Mouse (Mus musculus) cerebellum, adult 9-10 months (tissue): ENCODE data around the gene Chmp1a.
A peak's percentile ranks its signal among the peaks of the same experiment; 100 is the strongest.
"Not testable (repeated sequence)": the region's sequence is repeated elsewhere in the genome, so short reads cannot be mapped to it uniquely, and the experiment has no call there.

Source experiments
- DNase-seq: peaks from one replicate; pipeline ENCODE4 v3.0.0; 2022

Gene Chmp1a

DNA sequence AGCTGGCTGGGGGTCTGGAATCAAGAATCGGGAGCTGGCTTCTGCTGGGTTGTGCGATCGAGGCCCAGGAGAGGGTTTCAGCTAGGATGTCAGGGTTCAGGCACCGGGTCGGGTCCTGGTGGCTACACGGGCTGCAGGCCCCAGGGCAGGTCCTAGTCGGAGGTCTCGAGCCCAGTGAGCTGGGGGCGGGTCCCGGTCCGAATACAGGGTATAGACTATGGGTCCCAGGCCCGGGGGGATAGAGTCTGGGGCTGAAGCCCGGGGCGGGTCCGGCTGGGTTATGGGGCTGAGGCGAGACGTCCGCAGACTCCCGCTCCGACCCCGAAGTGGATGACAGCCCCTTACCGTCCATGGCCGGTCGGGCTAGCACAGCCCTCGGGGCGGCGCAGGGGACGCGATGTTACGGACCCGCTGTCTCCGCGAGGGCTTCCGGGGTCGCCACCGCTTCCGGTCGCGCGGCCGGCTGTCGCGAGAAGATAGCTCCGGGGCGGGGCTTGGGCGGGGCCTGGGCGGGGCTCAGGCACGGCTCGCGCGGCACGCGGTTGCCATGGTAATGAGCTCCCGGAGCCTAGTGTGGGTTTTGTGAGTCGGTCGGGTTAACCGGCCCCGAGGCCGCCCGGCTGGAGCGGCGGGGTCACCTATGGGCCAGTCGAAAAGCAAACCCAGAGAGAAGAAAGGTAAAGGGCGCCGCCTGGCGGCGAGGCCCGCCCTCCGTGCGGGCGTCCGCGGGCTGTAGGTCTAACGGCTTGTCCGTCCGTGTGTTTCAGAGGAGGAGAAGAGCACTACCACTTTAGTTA, at the start of gene Chmp1a, which contains the start of gene Spata33:
Chmp1a (minus strand) TSS at position 443 of the 797 bp plus-strand sequence.
Spata33 (plus strand) TSS at position 512 of the 797 bp plus-strand sequence.
- peak; percentile 89 for DNase-seq

DNA sequence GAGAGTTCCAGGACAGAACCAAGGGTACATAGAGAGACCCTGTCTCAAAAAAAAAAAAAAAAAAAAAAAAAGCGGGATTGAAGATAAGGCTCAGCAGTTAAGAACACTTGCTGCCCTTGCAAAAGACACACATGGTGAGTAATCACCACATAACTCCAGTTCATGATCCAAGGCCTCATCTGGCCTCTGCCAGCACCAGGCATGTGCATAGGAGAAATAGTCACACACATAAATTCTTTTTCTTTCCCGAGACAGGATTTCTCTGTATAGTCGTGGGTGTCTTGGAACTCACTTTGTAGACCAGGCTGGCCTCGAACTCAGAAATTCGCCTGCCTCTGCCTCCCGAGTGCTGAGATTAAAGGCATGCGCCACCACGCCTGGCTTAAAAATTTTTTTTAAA, 45.0 kb upstream of the Chmp1a start:
- DNase-seq, result not testable (repeated sequence)

DNA sequence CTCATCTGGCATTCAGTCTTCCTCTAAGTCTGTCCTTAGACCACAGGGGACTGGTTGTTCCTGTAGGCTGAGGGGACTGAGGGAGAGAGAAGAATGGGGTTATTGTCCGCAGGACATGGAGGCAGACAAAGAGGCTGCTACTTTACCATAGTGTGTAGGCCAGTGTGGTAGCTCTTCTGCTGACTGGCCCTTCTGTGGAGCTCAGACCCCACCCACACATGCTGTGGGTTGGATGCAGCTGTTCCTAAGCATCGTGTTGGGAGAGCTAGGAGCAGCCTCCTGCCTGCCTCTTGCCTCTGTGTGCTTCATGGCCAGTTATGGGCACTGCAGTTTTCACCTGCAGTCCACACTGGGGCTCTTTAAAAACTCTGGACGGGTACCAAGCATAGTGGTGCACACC, 44.6 kb upstream of the Chmp1a start:
- DNase-seq, result no peak

DNA sequence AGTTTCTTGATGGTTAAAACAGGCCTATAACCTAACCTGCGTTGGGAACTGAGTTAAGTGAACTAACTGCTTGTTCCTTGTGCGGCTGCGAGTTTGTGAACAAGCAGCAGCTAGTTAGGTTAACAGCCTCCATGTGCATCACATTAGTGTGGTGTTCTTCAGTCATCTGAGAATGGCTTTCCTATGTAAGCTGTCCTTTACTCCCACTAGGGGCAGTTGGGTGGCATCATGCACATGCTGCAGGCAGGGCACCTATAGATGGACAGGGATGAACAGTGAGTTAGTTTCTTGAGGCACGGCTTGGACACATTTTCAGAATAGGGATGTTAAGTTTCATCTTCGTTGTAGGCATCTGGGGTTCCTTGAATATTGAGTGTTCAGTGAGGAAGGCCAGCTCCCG, 42.6 kb upstream of the Chmp1a start:
- no peak for DNase-seq

DNA sequence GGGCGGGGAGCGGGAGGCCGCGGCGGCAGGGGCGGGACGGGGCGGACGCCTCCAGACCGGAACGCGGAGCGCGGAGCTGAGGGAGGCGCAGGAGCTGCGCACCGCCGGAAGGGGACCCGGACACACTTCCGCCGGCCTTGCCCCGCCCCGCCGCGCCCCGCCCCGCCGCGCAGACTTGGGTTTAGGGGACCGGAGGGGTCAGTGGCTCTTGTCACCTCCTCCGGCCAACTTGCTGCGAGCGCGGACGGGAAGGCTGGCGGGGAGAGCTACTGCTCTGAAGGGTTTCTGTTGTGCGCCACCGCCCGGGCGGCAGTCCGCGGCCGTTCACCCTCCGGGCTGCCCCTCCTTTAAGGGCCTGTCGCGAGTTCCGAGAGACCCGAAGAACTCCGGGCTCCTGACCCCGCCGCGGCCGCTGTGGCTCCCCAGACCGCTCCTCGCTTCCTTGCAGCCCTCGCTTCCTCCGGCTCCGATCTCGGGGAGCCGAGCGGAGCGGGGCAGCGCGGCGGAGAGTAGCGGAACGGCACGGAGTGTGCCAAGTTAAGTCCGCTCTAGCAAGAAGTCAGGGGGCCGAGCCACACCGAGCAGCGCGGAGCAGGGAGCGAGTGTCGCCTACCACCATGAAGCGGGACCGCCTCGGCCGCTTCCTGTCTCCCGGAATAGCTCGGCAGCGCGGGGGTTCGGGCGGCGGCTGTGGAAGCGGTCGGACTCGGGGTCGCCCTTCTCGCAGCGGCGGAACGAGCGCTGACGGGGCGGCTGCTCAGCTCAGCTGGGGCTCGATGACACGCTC, 41.7 kb upstream of the Chmp1a start, which contains the start of the genes Zfp276 and Vps9d1:
Zfp276 (plus strand) TSS at position 97 of the 787 bp plus-strand sequence.
Vps9d1 (minus strand) TSS at position 250 of the 787 bp plus-strand sequence.
- DNase-seq, result peak; percentile 73

DNA sequence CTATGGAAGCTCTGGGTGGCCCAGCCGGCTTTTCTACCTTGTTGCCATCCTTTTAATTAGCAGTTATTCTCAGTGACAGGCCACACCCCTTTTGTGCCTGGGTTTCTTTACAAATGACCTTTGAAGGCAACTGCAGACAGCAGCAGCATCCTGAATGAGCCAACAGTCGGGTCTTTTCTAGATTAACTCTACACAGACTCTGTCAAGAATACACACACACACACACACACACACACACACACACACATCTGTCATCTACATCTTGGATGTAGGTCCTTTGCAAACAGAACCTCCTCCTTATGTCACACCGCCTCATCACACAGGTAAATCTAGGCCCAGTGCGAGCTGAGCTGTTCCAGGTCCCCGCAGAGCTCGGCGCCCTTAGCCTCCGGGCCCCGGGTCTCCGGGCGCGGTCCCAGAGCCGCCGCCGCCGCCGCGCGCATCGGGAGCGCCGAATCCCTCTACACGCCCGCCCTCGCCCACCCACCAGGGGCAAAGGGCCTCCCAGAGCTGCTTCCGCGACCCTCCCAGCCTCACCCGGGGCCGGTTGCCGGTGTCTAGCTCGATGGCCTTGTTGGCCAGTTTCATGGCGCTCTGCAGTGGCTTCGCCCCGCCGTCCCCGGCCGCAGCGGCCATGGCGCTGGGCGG, 41.0 kb upstream of the Chmp1a start:
- DNase-seq, result peak; percentile 37

DNA sequence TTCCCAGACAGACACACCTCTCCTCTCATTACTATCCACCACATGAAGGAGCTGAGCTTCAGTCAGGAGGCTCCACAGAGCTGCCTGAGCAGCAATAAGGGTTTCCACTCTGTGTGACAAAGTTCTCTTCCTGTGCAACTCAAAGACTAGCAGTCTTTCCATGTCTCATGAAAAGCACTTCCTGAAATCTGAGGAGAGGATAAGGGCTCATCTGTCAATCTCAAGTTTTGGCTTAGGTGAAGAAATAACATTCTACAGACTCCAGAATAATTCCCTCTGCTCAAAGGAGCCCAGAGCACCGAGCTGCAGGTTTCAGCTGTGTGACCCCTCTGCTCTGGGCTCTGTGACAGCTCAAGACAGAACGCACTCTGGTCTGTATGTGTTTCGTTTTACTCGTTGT, 40.4 kb upstream of the Chmp1a start:
- no peak for DNase-seq

DNA sequence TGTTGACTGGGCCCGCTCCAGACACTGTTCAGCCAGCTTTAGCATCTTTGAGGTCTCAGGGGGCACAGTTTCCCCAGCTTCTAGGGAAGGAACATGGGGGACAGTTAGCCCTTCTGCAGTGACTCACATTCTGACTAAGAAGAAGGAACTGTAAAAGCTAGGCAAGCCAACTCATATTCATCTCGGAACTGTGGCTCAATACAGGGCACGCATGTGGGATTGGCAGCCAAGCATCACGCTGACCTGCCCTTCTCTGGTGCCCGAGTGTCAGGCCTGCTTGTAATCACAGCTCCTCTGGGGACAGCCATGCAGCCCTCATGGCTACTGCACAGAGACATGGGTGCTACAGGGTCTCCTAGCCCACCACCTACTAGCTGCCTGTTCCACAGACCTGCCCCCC, 38.4 kb upstream of the Chmp1a start:
- DNase-seq, result no peak

DNA sequence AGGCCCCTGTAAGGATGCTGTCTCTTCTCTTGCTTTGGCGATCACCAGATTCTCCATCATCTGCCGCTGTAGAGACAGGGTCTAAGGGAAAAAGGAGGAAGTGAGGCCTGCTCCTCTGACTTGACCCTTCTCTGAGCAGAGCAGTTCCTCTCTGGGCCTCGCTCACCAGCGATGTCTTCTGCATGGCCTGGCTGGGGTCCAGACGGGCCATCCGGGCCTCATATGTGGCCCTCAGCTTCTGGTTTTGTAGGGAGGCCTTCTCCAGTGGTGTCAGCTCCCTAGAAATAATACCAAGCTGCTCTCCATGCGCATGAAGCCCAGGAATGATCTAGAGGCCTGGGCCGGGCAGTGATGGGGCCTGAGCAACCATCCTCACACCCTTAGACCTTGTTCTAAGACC, 36.0 kb upstream of the Chmp1a start:
- no peak for DNase-seq

DNA sequence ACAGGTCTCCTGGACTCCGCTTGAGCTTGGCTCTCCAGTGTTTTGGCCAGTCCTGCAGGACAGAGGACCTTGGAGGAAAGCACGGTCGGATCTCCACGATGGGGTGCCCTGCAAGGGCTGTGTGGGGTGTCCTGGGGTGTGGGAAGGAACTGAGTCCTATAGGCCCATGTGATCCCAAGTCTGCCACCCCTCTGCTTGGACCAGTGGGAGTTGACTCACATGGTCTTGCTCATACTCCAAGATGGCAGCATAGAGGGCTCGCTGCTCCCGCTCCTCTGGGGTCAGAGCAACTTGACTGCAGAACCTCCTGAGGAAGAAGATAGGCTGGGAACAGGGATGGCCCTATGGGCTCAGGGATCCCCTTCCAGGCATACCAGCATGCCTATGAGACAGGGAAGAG, 35.2 kb upstream of the Chmp1a start:
- no peak for DNase-seq

DNA sequence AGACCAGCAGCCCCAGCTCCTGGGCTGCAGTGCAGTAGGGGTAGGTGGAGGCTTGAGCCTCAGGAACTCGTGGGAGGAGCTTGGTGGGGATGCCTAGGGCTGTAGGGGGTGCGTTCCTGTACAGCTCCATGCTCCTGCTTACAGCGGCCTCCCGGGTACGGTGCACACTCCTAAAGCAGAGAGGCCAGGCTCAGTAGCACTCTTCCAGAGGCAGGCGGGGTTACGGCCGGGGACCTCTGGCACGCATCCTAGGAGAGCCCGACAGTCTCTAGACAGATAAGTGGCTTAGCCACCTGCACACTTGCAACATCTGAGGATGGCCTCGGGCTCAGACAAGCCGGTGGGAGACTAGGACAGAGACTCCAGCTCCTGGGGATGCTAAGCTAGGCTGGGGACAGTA, 33.0 kb upstream of the Chmp1a start:
- no peak for DNase-seq

DNA sequence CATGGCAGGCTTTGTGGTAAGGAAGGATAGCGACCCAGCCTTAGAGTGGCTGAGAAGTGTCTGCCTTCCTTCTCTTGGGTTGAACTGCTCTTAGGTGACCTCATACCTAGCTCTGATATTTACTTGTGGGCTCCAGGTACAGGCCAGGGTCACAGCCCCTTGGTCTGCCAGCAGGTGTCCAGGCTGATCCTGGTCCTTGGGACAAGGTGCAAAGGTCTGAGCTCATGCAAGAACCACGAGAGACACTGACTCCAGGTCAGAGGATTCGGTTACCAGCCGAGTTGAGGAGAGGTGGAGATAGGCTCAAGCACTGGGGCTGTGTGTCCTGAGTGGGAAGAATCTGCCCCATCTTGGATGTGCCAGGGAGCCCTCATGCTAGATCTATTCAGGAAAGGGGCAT, 31.8 kb upstream of the Chmp1a start:
- no peak for DNase-seq

DNA sequence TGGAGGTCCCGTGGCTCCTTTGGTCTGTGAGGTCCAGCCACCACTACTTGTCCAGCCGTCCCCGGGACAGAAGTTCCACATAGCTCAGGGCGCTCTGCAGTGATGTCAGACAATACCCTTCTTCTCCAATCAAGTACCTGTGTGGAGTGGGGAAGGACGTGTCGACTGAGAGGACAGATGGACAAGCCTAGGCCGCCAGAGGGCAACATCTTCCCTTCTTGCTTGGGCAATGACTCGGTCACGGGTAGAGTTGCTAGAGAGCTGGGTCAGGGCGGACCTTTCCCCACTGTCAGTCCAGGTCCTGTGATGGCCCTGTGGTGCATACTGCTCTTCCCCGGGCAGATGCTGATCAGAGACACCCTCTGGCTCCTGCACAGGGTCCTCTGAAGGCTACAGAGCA, 30.5 kb upstream of the Chmp1a start:
- no peak for DNase-seq

DNA sequence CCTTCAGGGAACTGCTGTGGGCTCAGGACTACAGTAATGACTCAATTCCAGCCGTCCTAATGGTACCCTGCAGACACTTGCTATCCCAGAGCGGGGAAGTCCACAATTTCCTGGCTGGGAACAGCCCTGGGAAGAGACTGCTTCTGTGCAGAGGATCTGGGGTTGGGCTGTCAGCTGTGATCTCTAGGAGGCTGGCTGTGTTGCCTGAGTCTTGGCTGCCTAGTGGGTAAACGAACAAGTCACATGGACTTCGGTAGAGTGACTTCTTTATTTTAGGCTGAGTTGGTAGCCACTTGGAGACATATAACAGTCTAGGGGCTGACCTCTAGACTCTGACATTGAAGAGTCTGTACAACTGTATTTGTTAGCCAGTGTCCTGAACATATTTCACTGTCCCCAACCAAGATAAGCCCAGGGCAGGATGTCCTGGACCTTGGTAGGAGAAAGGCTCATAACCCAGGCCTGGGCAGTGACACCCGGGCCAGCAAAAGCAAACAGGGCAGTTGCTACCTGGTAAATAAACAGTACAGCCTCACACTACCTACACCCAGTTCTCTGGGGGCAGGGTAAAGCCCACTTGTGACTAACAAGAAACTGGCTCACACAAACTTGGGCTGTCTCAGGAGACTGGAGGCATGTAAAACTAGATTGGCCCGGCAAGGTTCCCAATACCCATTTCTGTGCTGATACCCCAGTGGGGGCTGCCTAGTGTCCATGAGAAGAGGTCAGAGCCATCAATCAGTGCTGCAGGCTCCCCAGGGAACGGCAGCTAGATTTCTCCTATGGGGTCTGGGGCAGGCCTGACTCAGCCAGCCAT, 29.8 kb upstream of the Chmp1a start:
- no peak for DNase-seq

DNA sequence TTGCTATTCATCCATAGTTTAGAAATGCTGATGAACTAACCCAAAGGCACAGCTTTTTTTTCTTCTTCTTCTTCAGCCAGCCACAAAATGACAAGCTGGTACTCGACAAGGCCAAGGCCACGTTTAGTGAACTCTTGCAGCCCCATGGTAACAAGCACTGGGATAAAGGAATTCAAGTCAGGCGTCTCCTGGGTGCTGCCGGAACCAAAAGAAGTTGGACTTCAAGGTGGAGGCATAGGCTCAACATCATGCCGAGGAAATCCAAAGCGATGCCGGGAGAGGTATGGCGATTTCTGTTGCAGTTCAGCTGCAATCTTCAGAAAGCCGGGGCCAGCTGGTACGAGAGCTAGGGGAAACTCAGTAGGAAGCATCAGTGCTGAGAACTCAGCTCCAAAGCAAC, 26.8 kb upstream of the Chmp1a start:
- no peak for DNase-seq

DNA sequence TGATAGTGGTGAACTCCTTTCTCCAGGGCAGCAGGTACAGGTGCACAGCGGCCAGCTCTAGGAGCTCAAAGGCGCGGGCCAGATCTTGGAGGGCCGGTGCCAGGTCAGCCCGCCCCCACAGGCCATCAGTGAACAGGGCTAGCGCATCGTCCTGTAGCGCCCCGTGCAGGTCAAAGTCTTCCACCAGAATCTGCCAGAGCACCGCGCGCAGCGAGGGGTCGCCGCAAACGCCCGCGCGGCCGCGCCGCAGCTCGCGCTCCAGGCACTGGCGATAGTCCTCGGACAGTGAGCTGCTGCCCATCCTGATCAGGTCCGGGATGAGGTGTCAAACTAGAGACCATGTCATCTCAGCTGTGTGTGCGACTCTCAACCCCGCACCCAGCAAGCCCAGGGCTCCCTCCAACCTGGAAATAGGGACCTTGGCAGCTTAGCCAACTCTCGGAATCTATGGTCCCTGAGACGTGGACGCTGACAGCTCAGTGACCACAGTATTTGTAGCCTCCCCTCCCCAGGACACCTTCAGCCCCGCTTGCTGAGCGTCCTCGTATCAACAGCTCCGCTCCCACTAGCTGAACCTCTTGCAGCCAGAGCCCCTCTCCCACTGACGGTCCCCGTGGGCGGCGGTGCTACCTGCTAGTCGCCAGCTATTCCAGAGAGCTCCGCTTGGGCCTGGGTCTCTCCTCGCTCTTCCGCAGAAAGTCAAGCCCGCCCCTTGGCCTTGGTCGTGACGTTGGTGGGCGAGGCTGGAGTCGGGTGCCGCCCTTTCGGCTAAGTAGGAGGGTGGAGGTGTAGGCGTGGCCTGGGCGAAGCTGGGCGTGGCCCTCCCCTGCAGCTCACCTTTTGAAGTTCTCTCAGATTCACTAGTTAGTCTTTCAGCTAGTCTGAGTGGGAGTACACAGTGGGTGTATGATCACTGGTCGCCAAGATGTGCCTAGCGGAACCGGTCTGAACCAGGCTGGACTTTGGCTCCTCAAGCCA, 23.2 kb upstream of the Chmp1a start, which contains the start of gene Spata2l:
Spata2l (minus strand) TSS at position 714 of the 978 bp plus-strand sequence.
- peak; percentile 85 for DNase-seq

DNA sequence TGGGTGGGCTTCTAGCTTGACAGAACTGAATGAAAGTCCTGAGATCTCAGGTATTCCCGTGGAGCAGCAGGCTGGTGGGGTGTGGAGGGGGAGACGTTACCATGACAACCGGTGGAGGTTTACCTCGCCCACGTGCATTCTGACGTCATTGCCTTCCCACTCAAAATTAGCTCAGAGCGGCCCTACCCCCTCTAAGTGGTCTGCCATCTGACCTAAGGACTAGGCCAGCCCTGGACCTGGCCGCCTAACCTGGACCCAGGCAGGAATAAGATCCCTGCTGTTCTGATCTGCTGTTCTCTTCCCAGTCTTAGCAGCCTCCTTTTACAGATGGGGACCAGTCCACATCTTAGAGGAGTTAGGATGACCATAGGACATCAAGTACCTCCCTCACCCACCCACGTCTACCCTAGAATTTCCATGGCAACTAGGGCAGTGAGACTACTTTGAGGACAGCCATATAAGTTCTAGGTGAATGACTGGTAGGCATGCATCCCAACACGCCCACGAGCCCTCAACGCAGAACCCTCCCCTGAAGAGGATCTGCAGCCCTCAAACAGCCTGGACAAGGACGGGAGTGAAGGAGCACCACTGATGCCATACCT, 22.5 kb upstream of the Chmp1a start:
- DNase-seq, result peak; percentile 70

DNA sequence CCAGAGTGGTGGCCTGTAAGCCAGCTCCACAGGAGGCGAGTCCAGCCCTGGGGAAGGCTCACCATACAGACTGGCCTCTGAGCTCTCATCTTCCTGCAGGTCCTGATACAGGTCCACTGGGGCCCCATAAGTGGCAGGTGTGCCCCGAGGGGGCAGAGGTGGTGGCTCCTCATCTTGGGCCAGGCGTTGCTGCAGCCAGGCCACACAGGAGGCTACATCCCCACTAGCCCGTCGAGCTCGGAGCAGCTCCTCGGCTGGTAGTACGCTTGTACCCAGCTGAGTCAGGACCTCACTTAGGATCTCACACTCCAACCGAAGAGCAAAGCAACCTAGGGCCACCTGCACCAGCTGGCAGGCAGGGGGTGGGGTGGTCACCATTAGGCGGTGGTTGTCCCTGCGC, 21.2 kb upstream of the Chmp1a start:
- DNase-seq, result no peak

DNA sequence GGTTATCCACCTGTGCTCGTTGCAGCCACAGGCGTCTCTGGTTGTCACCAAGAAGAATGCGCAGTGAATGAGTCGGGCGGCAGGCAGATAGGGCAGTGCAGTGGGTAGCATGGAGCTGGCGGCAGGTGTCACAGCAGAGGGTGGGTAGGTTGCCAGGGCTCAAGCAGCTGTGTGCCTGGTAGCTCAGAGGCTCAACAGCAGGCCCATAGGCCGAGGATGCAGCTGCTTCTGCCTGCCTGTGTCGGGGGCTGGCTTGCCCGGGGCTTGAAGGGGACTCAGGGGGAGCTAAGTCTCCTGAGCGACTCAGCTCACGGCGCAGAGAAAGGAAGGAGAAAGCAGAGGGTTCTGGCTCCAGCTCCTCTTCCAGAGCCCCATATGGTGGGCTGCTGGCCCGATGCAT, 20.7 kb upstream of the Chmp1a start:
- no peak for DNase-seq

DNA sequence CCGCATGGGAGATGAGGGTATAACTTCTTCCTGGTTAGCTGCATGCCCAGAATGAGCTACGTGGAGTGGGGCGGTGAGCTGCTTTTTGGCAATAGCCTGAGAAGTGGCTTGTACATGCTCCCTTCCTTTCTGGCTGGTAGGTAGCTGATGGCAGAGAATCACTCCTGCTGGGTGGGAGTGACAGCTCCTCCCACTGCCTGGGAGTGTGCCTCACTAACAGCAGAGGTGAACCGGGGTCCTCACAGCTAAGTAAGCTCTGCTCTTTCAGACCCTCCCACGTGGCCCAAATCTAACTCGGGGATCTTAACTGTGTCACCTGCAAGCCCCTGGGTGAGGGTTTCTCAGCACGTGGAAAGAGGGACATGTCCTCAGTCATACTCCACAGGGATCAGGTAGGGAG, 20.0 kb upstream of the Chmp1a start:
- no peak for DNase-seq

DNA sequence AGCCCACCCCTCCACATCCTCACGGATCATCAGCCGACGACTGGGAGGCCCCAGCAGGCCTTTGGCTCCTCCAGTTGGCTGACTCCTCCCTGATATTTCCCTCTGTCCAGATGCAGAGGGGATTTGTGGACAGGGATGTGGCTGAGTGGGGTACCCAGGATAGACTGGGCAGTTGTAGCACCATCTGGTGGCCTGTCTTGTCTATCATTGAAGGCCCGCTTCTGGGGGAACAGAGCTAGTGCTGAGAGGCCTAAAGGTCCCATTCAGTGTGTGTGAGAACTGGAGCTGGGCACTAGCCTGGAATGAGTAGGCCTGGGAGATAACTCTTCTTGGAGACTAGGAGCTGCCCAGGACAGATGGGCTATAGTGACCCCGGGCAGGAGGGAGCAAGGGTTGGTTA, 19.2 kb upstream of the Chmp1a start:
- DNase-seq, result no peak
